Mouse (Mus musculus): ENCODE results near the gene Sprr2i.

GRCm38 (mm10) chr3:92455151-92455550 lies 47.4 kb downstream of the Sprr2i start:
- TF ChIP-seq CTCF (IDR thresholded peaks at IDR 0.05; ENCODE audit: control insufficient read depth, insufficient read depth, low read length), result no peak
- TF ChIP-seq POLR2A (IDR thresholded peaks at IDR 0.05; ENCODE audit: borderline replicate concordance, control insufficient read depth, low read depth, low read length), result no peak

Measured in bone marrow, adult 2 months (tissue).